Mouse (Mus musculus) liver, postnatal 0 days (tissue): ENCODE measurements around the gene Il6.
A peak's percentile ranks its signal among the peaks of the same experiment; 100 is the strongest.

Experiments used
- CTCF ChIP-seq: sonication (generic); IDR thresholded peaks from 2 replicates; pipeline ENCODE4 v1.5.1; 2016; ENCODE audit warnings: antibody characterized with exemption, low read depth
- EP300 ChIP-seq: IDR thresholded peaks from 2 replicates; pipeline ENCODE4 v1.6.1; 2016; ENCODE audit warnings: antibody characterized with exemption, low read depth, mild to moderate bottlenecking

DNA sequence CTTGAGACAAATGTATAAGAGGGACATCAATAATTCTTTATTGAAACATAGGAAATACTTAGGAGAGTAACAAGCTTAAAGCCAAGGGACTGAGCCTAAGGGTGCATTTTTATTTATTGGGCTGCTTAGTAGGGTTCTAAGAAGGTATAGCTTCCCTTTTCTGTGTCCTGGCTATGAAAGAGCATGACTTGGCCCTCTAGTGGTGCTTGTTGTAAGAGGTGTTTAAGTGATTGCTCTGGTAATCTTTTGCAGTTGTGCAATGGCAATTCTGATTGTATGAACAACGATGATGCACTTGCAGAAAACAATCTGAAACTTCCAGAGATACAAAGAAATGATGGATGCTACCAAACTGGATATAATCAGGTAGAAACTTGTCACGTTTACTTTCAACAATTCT, 1.7 kb downstream of the Il6 start:
- peak; percentile 67 for TF ChIP-seq CTCF
- no peak for TF ChIP-seq EP300
